Mouse (Mus musculus): ENCODE data around the gene Cbx7.
"Not testable (repeated sequence)": the region's sequence is repeated elsewhere in the genome, so short reads cannot be mapped to it uniquely, and the experiment has no call there.

Gene Cbx7

GRCm38 (mm10) chr15:79946790-79947189 lies 24.1 kb downstream of the Cbx7 start:
- DNase-seq (ENCODE audit: low read depth), result no peak

- DNase-seq (ENCODE audit: low read depth), result peak; percentile 59
Measured at GRCm38 (mm10) chr15:79946022-79946421, 24.9 kb downstream of the Cbx7 start.

- no peak for DNase-seq (ENCODE audit: low read depth)
Measured at GRCm38 (mm10) chr15:79944948-79945347, 26.0 kb downstream of the Cbx7 start.

GRCm38 (mm10) chr15:79943584-79943983 lies 27.3 kb downstream of the Cbx7 start:
- DNase-seq (ENCODE audit: low read depth), result no peak

- no peak for DNase-seq (ENCODE audit: low read depth)
Measured at GRCm38 (mm10) chr15:79942541-79942940, 28.4 kb downstream of the Cbx7 start.

- DNase-seq (ENCODE audit: low read depth), result no peak
Measured at GRCm38 (mm10) chr15:79940932-79941331, 30.0 kb downstream of the Cbx7 start.

GRCm38 (mm10) chr15:79939913-79940312 lies 31.0 kb downstream of the Cbx7 start:
- no peak for DNase-seq (ENCODE audit: low read depth)

GRCm38 (mm10) chr15:79939501-79939900 lies 31.4 kb downstream of the Cbx7 start:
- DNase-seq (ENCODE audit: low read depth), result not testable (repeated sequence)

- no peak for DNase-seq (ENCODE audit: low read depth)
Measured at GRCm38 (mm10) chr15:79939020-79939419, 31.9 kb downstream of the Cbx7 start.

GRCm38 (mm10) chr15:79936374-79936751 lies 34.6 kb downstream of the Cbx7 start:
- DNase-seq (ENCODE audit: low read depth), result no peak

GRCm38 (mm10) chr15:79935654-79936373 lies 35.1 kb downstream of the Cbx7 start:
- DNase-seq (ENCODE audit: low read depth), result no peak

- no peak for DNase-seq (ENCODE audit: low read depth)
Measured at GRCm38 (mm10) chr15:79934776-79935175, 36.1 kb downstream of the Cbx7 start.

GRCm38 (mm10) chr15:79933670-79934514 lies 37.0 kb downstream of the Cbx7 start:
- no peak for DNase-seq (ENCODE audit: low read depth)

- no peak for DNase-seq (ENCODE audit: low read depth)
Measured at GRCm38 (mm10) chr15:79933052-79933669, 37.8 kb downstream of the Cbx7 start.

GRCm38 (mm10) chr15:79932323-79932987 lies 38.5 kb downstream of the Cbx7 start:
- peak; percentile 60 for DNase-seq (ENCODE audit: low read depth)

- no peak for DNase-seq (ENCODE audit: low read depth)
Measured at GRCm38 (mm10) chr15:79931496-79932141, 39.3 kb downstream of the Cbx7 start.

- no peak for DNase-seq (ENCODE audit: low read depth)
Measured at GRCm38 (mm10) chr15:79929734-79930133, 41.2 kb downstream of the Cbx7 start.

- no peak for DNase-seq (ENCODE audit: low read depth)
Measured at GRCm38 (mm10) chr15:79928736-79929135, 42.2 kb downstream of the Cbx7 start.

GRCm38 (mm10) chr15:79928316-79928715 lies 42.6 kb downstream of the Cbx7 start:
- DNase-seq (ENCODE audit: low read depth), result no peak

GRCm38 (mm10) chr15:79927637-79928122 lies 43.2 kb downstream of the Cbx7 start:
- peak; percentile 88 for DNase-seq (ENCODE audit: low read depth)

- DNase-seq (ENCODE audit: low read depth), result no peak
Measured at GRCm38 (mm10) chr15:79926856-79927416, 44.0 kb downstream of the Cbx7 start.

All from fibroblast of lung, adult 2 months (primary cell).